Mouse (Mus musculus) brain, embryonic 14.5 days (tissue): ENCODE data around the gene Gipc2.

Experiments
- CTCF ChIP-seq: fragments of 200-500 bp; IDR thresholded peaks from 2 replicates; pipeline ENCODE4 v1.5.1; 2012; ENCODE audit warnings: inconsistent platforms, mild to moderate bottlenecking, moderate library complexity, borderline replicate concordance; ENCODE audit not compliant: insufficient read depth, insufficient read length; ENCODE audit errors: extremely low read depth
- POLR2A ChIP-seq: fragments of 200-500 bp; IDR thresholded peaks from 2 replicates; pipeline ENCODE4 v1.6.1; 2012; ENCODE audit warnings: mild to moderate bottlenecking, inconsistent platforms, borderline replicate concordance; ENCODE audit not compliant: poor library complexity, insufficient read depth, insufficient read length, severe bottlenecking; ENCODE audit errors: extremely low read depth

GRCm38 (mm10) chr3:152061145-152061544 is 104.9 kb downstream of the Gipc2 start:
- TF ChIP-seq CTCF (no peak), POLR2A (no peak)
